Mouse (Mus musculus): ENCODE measurements around the gene Sema4c.

Sema4c gene

GRCm38 (mm10) chr1:36558031-36558993 lies at the start of gene Sema4c:
TSS of gene Sema4c (minus strand) at chr1:36558349.
- in situ Hi-C loops (cut with MboI; ENCODE audit: low pct_unique_long_range_greater_than_20kb in 1 of 2, low sequenced_read_pairs in 2 of 2, unreplicated experiment in 1 of 2) = loop anchor here in 1 of 2 experiments (10.0 kb wide), 1 partner anchor 56 kb away; no protein-coding TSS in a partner anchor

DNA sequence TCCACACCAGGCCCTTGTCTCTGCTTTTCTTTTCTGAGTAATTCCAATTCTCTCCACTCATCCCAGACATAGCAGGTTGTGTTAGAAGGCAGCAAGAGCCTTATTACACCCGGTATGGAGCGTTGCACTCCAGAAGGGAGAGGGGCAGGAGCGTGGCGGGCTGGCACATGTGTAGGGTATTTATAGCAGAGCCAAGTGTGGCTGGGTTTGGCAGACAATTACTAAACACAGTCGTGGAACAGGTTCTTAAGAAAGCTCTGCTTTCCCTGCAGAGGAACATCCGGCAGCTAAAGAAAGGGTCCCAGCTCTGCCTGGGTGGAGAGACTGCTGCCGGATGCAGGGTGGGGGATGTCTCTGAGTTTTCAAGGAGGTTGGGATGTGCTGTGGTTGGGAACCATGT lies 48.8 kb upstream of the Sema4c start:
- in situ Hi-C loops (cut with MboI; ENCODE audit: low pct_unique_long_range_greater_than_20kb in 1 of 2, low sequenced_read_pairs in 2 of 2, unreplicated experiment in 1 of 2) = no loop called here

- in situ Hi-C loops (cut with MboI; ENCODE audit: low pct_unique_long_range_greater_than_20kb in 1 of 2, low sequenced_read_pairs in 2 of 2, unreplicated experiment in 1 of 2) = no loop called here
These were observed 46.4 kb upstream of the Sema4c start for GRCm38 (mm10) chr1:36604254-36605156.

DNA sequence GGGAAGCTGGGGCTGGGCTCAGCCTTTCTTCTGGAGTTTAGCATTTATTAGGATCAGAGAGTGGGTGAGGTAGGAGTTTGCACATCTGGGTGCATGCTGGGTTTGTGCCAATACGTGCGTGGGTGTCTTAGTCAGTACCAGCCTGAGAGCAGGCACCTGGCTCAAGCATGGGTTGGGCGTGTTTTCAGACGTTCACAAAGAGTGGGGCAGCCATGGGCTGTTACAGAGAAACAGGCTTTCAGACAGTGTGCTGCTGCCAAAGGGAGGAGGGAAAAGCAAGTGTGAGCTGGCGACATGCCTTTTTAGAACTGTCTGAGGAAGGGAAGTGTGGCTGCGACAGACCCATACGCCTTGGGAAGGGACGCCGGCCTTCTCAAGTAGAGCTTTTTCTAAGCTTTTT lies 45.2 kb upstream of the Sema4c start:
- in situ Hi-C loops (cut with MboI; ENCODE audit: low pct_unique_long_range_greater_than_20kb in 1 of 2, low sequenced_read_pairs in 2 of 2, unreplicated experiment in 1 of 2) = no loop called here

DNA sequence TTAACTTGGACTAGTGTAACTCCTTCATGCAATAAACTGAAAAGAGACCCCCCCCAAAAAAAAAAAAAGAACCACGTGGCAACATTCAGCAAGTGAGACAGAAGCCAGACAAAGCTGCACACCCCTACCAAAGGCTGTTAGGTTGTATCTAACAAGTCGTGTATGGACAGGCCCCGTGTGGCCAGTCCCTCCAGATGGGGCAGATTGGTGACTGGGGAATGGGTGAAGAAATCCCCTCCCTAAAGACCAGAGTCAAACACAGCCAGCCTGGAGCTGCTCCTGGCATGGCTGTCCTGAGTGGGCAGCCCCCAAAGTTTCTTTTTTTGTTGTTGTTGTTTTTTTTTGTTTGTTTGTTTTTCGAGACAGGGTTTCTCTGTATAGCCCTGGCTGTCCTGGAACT lies 44.1 kb upstream of the Sema4c start:
- in situ Hi-C loops (cut with MboI; ENCODE audit: low pct_unique_long_range_greater_than_20kb in 1 of 2, low sequenced_read_pairs in 2 of 2, unreplicated experiment in 1 of 2) = no loop called here

GRCm38 (mm10) chr1:36598411-36598810 lies 40.3 kb upstream of the Sema4c start:
- in situ Hi-C loops (cut with MboI; ENCODE audit: low pct_unique_long_range_greater_than_20kb in 1 of 2, low sequenced_read_pairs in 2 of 2, unreplicated experiment in 1 of 2) = no loop called here

- in situ Hi-C loops (cut with MboI; ENCODE audit: low pct_unique_long_range_greater_than_20kb in 1 of 2, low sequenced_read_pairs in 2 of 2, unreplicated experiment in 1 of 2) = no loop called here
These were observed 38.0 kb upstream of the Sema4c start for GRCm38 (mm10) chr1:36596114-36596513.

DNA sequence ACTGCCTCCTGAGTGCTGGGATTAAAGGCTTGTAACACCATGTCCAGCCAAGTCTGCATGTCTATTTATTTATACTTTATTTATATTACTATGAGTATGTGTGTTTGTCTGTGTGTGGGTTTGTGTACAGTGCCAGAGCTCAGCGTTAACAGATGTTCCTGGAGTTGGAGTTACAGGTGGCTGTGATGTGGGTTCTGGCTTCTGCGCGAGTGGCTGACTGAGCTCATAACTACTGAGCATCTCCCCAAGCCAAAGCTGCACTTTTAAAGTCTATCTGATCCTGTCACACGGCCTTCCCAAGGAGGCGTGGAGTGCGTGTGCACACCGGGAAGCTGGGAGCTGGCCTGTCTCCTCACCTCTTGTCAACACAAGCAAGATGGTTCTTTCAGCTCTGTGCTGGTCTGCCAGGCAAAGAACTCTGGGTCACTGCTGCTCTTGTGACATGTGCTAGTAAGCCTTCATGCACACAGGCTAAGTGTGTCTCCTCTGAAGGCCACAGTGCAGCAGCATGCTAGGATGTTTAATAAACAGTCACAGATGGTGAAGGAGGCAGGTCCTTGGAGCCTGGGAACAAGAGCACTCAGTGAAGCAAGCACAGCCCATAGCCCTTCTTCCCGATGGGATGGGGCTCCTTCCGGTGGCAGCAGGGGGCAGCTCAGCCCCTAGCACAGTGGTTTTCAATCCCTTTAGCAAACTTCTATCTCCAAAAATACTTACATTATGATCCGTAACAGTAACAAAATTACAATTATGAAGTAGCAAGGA lies 37.2 kb upstream of the Sema4c start:
- in situ Hi-C loops (cut with MboI; ENCODE audit: low pct_unique_long_range_greater_than_20kb in 1 of 2, low sequenced_read_pairs in 2 of 2, unreplicated experiment in 1 of 2) = no loop called here

DNA sequence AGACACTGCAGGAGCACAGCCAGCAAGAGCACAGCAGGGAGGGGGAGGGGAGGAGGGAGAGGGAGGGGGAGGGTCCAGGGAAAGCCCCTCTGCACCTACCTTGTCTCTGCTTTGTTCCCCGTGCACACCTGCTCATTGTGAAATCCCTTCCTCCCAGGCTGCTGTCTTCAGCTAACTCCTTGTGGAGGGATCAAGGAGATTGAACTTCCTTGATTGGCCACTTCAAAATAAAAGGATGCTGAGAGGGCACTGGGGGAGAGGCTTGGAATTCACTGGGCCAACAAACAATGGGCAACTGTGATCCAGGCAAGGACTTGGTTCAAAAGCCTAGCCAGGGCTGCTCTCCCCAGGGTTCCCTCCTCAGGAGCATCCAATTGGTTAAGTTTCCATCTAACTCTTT lies 35.0 kb upstream of the Sema4c start:
- in situ Hi-C loops (cut with MboI; ENCODE audit: low pct_unique_long_range_greater_than_20kb in 1 of 2, low sequenced_read_pairs in 2 of 2, unreplicated experiment in 1 of 2) = no loop called here

GRCm38 (mm10) chr1:36591408-36591807 lies 33.3 kb upstream of the Sema4c start:
- in situ Hi-C loops (cut with MboI; ENCODE audit: low pct_unique_long_range_greater_than_20kb in 1 of 2, low sequenced_read_pairs in 2 of 2, unreplicated experiment in 1 of 2) = no loop called here

GRCm38 (mm10) chr1:36590664-36591063 lies 32.5 kb upstream of the Sema4c start:
- in situ Hi-C loops (cut with MboI; ENCODE audit: low pct_unique_long_range_greater_than_20kb in 1 of 2, low sequenced_read_pairs in 2 of 2, unreplicated experiment in 1 of 2) = no loop called here

DNA sequence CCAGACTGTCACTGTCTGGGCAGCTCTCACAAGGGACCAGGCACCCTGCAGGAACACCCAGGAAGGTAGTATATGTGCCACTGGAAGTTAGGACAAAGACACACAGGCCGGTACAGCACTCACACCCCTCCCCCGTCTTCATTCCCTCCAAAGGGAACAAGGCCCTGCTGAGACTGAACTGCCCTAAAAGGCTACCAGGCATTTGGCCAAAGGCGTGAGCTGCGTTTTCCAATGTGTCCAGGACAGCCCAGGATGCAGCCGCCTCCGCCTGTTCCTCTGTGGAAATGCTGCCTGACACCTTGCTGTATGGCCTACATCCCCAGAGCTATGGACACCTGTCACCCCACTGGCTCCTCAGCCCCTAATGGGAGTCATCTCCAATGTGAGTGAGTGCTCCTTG lies 31.3 kb upstream of the Sema4c start:
- in situ Hi-C loops (cut with MboI; ENCODE audit: low pct_unique_long_range_greater_than_20kb in 1 of 2, low sequenced_read_pairs in 2 of 2, unreplicated experiment in 1 of 2) = no loop called here

GRCm38 (mm10) chr1:36588476-36589450 lies 30.6 kb upstream of the Sema4c start:
- in situ Hi-C loops (cut with MboI; ENCODE audit: low pct_unique_long_range_greater_than_20kb in 1 of 2, low sequenced_read_pairs in 2 of 2, unreplicated experiment in 1 of 2) = no loop called here

GRCm38 (mm10) chr1:36587860-36588259 lies 29.7 kb upstream of the Sema4c start:
- in situ Hi-C loops (cut with MboI; ENCODE audit: low pct_unique_long_range_greater_than_20kb in 1 of 2, low sequenced_read_pairs in 2 of 2, unreplicated experiment in 1 of 2) = no loop called here

DNA sequence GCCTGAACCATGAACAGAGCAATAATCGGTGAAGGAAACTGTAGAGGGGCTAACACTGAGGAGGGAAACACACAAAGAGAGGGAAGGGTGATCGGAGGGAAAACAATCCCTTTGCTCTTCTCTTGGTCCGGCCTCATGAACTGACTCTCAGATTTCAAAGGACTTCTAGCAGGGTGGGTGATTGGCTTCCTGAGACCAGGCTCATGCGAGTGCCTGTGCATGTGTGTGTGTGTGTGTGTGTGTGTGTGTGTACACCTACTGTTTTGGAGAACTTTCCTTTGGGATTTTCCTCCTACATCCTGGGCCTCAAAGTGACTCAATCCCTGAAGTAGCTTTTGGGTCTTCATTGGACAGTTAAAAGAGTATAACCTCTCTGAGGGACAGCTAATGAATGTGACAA lies 28.1 kb upstream of the Sema4c start:
- in situ Hi-C loops (cut with MboI; ENCODE audit: low pct_unique_long_range_greater_than_20kb in 1 of 2, low sequenced_read_pairs in 2 of 2, unreplicated experiment in 1 of 2) = no loop called here

- in situ Hi-C loops (cut with MboI; ENCODE audit: low pct_unique_long_range_greater_than_20kb in 1 of 2, low sequenced_read_pairs in 2 of 2, unreplicated experiment in 1 of 2) = no loop called here
These were observed 25.4 kb upstream of the Sema4c start for GRCm38 (mm10) chr1:36583408-36584116.

- in situ Hi-C loops (cut with MboI; ENCODE audit: low pct_unique_long_range_greater_than_20kb in 1 of 2, low sequenced_read_pairs in 2 of 2, unreplicated experiment in 1 of 2) = no loop called here
These were observed 24.1 kb upstream of the Sema4c start for GRCm38 (mm10) chr1:36582211-36582610.
